Mouse (Mus musculus) cortical plate, adult 2 months (tissue): ENCODE results near the gene Fam8a1.

ENCODE experiments used
- CTCF ChIP-seq: fragments of 200-500 bp; IDR thresholded peaks from 2 replicates; pipeline ENCODE4 v1.5.1; 2011; ENCODE audit warnings: mild to moderate bottlenecking, control low read depth, low read length; ENCODE audit not compliant: insufficient read depth; ENCODE audit errors: extremely low read depth
- POLR2A ChIP-seq: fragments of 200-500 bp; IDR thresholded peaks from 2 replicates; pipeline ENCODE4 v1.6.1; 2011; ENCODE audit warnings: mild to moderate bottlenecking, low read length, control low read depth; ENCODE audit not compliant: insufficient read depth; ENCODE audit errors: extremely low read depth

DNA sequence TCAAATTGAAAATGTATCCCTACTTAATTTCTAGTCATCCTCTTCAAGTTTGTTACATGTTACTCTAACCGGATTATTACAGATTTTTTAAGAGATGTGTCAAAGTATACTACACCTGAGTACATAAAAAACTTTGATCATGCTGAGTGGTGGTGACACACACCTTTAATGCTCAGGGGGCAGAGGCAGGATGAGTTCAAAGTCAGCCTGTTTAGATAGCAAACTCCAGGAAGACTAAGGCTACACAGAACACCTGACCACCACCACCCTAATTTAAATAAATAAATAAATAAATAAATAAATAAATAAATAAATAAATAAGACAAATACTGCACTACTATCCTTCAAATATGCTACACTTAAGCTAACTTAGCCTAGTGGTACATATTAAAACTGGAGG, 26.6 kb downstream of the Fam8a1 start:
- TF ChIP-seq CTCF (no peak), POLR2A (no peak)
